Mouse (Mus musculus): ENCODE measurements around the gene Fbxl19. TPM values are rescaled to one million over a fixed set of nuclear protein-coding genes. Genes with fewer than 3 reads are reported as not detected.
A peak's percentile ranks its signal among the peaks of the same experiment; 100 is the strongest.

Fbxl19 gene
- polyA plus RNA-seq, 1 experiment from 2014 or later = 10.8 TPM

MicroRNAs within 50 kb of the gene (microRNA counts, 519-probe panel; counts per million panel counts)
- microRNA mmu-miR-762 = 684 counts per million, percentile 72 among the panel's probes with 10 or more counts

Small RNA genes lying within 50 kb of the gene (microRNA-seq; reads per million reads assigned to microRNA genes)
- not detected for gene Mir762

Other genes starting within 250 kb of the Fbxl19 start
- 70.9 and 80.4 TPM in 2 replicates for gene Srcap, start 232.6 kb upstream of the Fbxl19 start, polyA plus RNA-seq (2016; fragmentation: Nextera tagmentation; extraction: Ambion mirVana)
- 15.4 and 17.1 TPM in 2 replicates for gene Gm42715, start 225.0 kb upstream of the Fbxl19 start, polyA plus RNA-seq (2016; fragmentation: Nextera tagmentation; extraction: Ambion mirVana)
- 3.1 and 4.1 TPM in 2 replicates for gene Tmem265, start 183.2 kb upstream of the Fbxl19 start, polyA plus RNA-seq (2016; fragmentation: Nextera tagmentation; extraction: Ambion mirVana)
- 34.1 and 39.6 TPM in 2 replicates for gene Phkg2, start 171.2 kb upstream of the Fbxl19 start, polyA plus RNA-seq (2016; fragmentation: Nextera tagmentation; extraction: Ambion mirVana)
- gene Ccdc189, start 155.9 kb upstream of the Fbxl19 start, polyA plus RNA-seq (2016; fragmentation: Nextera tagmentation; extraction: Ambion mirVana) = 9.4 and 12.4 TPM in 2 replicates
- gene Rnf40, start 155.8 kb upstream of the Fbxl19 start, polyA plus RNA-seq (2016; fragmentation: Nextera tagmentation; extraction: Ambion mirVana) = 62.2 and 69.6 TPM in 2 replicates
- gene Zfp629, start 128.7 kb upstream of the Fbxl19 start, polyA plus RNA-seq (2016; fragmentation: Nextera tagmentation; extraction: Ambion mirVana) = 29.0 and 32.9 TPM in 2 replicates
- gene Bcl7c, start 35.6 kb upstream of the Fbxl19 start, polyA plus RNA-seq (2016; fragmentation: Nextera tagmentation; extraction: Ambion mirVana) = 77.9 and 79.5 TPM in 2 replicates
- gene Ctf1, start 31.8 kb upstream of the Fbxl19 start, polyA plus RNA-seq (2016; fragmentation: Nextera tagmentation; extraction: Ambion mirVana) = 11.1 and 14.2 TPM in 2 replicates
- 0.28 and 0.73 TPM in 2 replicates for gene Ctf2, start 12.4 kb upstream of the Fbxl19 start, polyA plus RNA-seq (2016; fragmentation: Nextera tagmentation; extraction: Ambion mirVana)
- gene Orai3, start 25.3 kb downstream of the Fbxl19 start, polyA plus RNA-seq (2016; fragmentation: Nextera tagmentation; extraction: Ambion mirVana) = 15.2 and 16.0 TPM in 2 replicates
- 21.9 and 24.2 TPM in 2 replicates for gene Setd1a, start 32.1 kb downstream of the Fbxl19 start, polyA plus RNA-seq (2016; fragmentation: Nextera tagmentation; extraction: Ambion mirVana)
- not detected in 2 replicates for gene Gm49388, start 41.1 kb downstream of the Fbxl19 start, polyA plus RNA-seq (2016; fragmentation: Nextera tagmentation; extraction: Ambion mirVana)
- 5.5 and 8.2 TPM in 2 replicates for gene Hsd3b7, start 56.1 kb downstream of the Fbxl19 start, polyA plus RNA-seq (2016; fragmentation: Nextera tagmentation; extraction: Ambion mirVana)
- gene Stx4a, start 79.8 kb downstream of the Fbxl19 start, polyA plus RNA-seq (2016; fragmentation: Nextera tagmentation; extraction: Ambion mirVana) = 20.2 and 28.5 TPM in 2 replicates
- gene Stx1b, start 80.0 kb downstream of the Fbxl19 start, polyA plus RNA-seq (2016; fragmentation: Nextera tagmentation; extraction: Ambion mirVana) = 3.9 and 9.3 TPM in 2 replicates
- 20.0 and 20.3 TPM in 2 replicates for gene Zfp646, start 131.7 kb downstream of the Fbxl19 start, polyA plus RNA-seq (2016; fragmentation: Nextera tagmentation; extraction: Ambion mirVana)
- 47.9 and 48.0 TPM in 2 replicates for gene Zfp668, start 132.3 kb downstream of the Fbxl19 start, polyA plus RNA-seq (2016; fragmentation: Nextera tagmentation; extraction: Ambion mirVana)
- gene Prss53, start 146.4 kb downstream of the Fbxl19 start, polyA plus RNA-seq (2016; fragmentation: Nextera tagmentation; extraction: Ambion mirVana) = 0.50 and 0.75 TPM in 2 replicates
- gene Gm21974, start 150.9 kb downstream of the Fbxl19 start, polyA plus RNA-seq (2016; fragmentation: Nextera tagmentation; extraction: Ambion mirVana) = not detected in 2 replicates
- gene Vkorc1, start 151.1 kb downstream of the Fbxl19 start, polyA plus RNA-seq (2016; fragmentation: Nextera tagmentation; extraction: Ambion mirVana) = 48.3 and 51.8 TPM in 2 replicates
- gene Bckdk, start 159.5 kb downstream of the Fbxl19 start, polyA plus RNA-seq (2016; fragmentation: Nextera tagmentation; extraction: Ambion mirVana) = 130 and 137 TPM in 2 replicates
- 48.0 and 53.0 TPM in 2 replicates for gene Kat8, start 168.0 kb downstream of the Fbxl19 start, polyA plus RNA-seq (2016; fragmentation: Nextera tagmentation; extraction: Ambion mirVana)
- 6.3 and 7.2 TPM in 2 replicates for gene Prss8, start 185.6 kb downstream of the Fbxl19 start, polyA plus RNA-seq (2016; fragmentation: Nextera tagmentation; extraction: Ambion mirVana)
- 9.7 and 10.1 TPM in 2 replicates for gene Prss36, start 202.2 kb downstream of the Fbxl19 start, polyA plus RNA-seq (2016; fragmentation: Nextera tagmentation; extraction: Ambion mirVana)
- 408 and 469 TPM in 2 replicates for gene Fus, start 222.9 kb downstream of the Fbxl19 start, polyA plus RNA-seq (2016; fragmentation: Nextera tagmentation; extraction: Ambion mirVana)
- gene Pycard, start 249.3 kb downstream of the Fbxl19 start, polyA plus RNA-seq (2016; fragmentation: Nextera tagmentation; extraction: Ambion mirVana) = 5.2 and 6.5 TPM in 2 replicates